Mouse (Mus musculus) midbrain, embryonic 13.5 days (tissue): Measurements from ENCODE around the gene Slc9a8. TPM values are rescaled to one million over a fixed set of nuclear protein-coding genes. Genes with fewer than 3 reads are reported as not detected.

Experiments
- ATAC-seq: fragments of 200-750 bp; cut with Nextera tagmentation; 2 replicates; pipeline ENCODE4 v1.8.0; 2017; ENCODE audit warnings: mild to moderate bottlenecking, moderate TSS enrichment, moderate library complexity
- H3K27ac ChIP-seq: fragments of 300-500 bp; sonication (generic); 2 replicates; pipeline ENCODE4 v1.5.1; 2015; ENCODE audit warnings: inconsistent platforms, mild to moderate bottlenecking, moderate library complexity
- H3K27me3 ChIP-seq: fragments of 300-500 bp; sonication (generic); 2 replicates; pipeline ENCODE4 v1.6.1; 2015; ENCODE audit warnings: mild to moderate bottlenecking, inconsistent platforms
- H3K36me3 ChIP-seq: fragments of 300-500 bp; sonication (generic); 2 replicates; pipeline ENCODE4 v1.6.1; 2015; ENCODE audit warnings: mild to moderate bottlenecking, inconsistent platforms
- H3K4me1 ChIP-seq: fragments of 300-500 bp; sonication (generic); replicated peaks from 2 replicates; pipeline ENCODE4 v1.6.1; 2015; ENCODE audit warnings: inconsistent platforms
- H3K4me2 ChIP-seq: fragments of 300-500 bp; sonication (generic); replicated peaks from 2 replicates; pipeline ENCODE4 v1.6.1; 2015; ENCODE audit warnings: moderate library complexity, mild to moderate bottlenecking, inconsistent platforms
- H3K4me3 ChIP-seq: fragments of 300-500 bp; sonication (generic); replicated peaks from 2 replicates; pipeline ENCODE4 v1.5.1; 2015; ENCODE audit warnings: mild to moderate bottlenecking, inconsistent platforms
- H3K9ac ChIP-seq: fragments of 300-500 bp; sonication (generic); replicated peaks from 2 replicates; pipeline ENCODE4 v1.6.1; 2015; ENCODE audit warnings: mild to moderate bottlenecking, inconsistent platforms
- H3K9me3 ChIP-seq: fragments of 300-500 bp; sonication (generic); 2 replicates; pipeline ENCODE4 v1.6.1; 2016; ENCODE audit warnings: mild to moderate bottlenecking, inconsistent platforms
- WGBS: fragments of 180-500 bp; shearing (Covaris S2); methylation state at CpG from one replicate; pipeline ENCODE4 v1.1.7; 2015; 5-methylcytosine and 5-hydroxymethylcytosine counted together
- polyA plus RNA-seq: library from polyadenylated mRNA; unstranded; fragments of >200 nt; fragmentation: Nextera tagmentation; extraction: Ambion mirVana; gene quantifications from 2 replicates; pipeline ENCODE4 v1.2.1, GENCODE M21; 2015

Slc9a8 gene
- polyA plus RNA-seq, 1 experiment from 2014 or later, result 23.0 TPM

GRCm38 (mm10) chr2:167458548-167458947 lies 37.0 kb downstream of the Slc9a8 start:
- H3K4me2 ChIP-seq, result no peak overlapping the region
- H3K27me3 ChIP-seq, result no peaks in the 10 kb centered on the region
- H3K4me3 ChIP-seq, result no peak overlapping the region
- no peak for ATAC-seq
- no peaks in the 10 kb centered on the region for H3K9me3 ChIP-seq
- no peak overlapping the region for H3K9ac ChIP-seq
- 95% methylated on average over 3 of the region's 3 CpGs for WGBS
- no peak overlapping the region for H3K27ac ChIP-seq
- peaks cover 78% of the 10 kb centered on the region for H3K36me3 ChIP-seq
- H3K4me1 ChIP-seq, result no peaks in the 10 kb centered on the region

GRCm38 (mm10) chr2:167459071-167459865 lies 37.8 kb downstream of the Slc9a8 start:
- Histone ChIP-seq H3K27ac (no peak overlapping the region), H3K4me1 (no peaks in the 10 kb centered on the region), H3K9me3 (no peaks in the 10 kb centered on the region), H3K27me3 (no peaks in the 10 kb centered on the region), H3K36me3 (peaks cover 71% of the 10 kb centered on the region), H3K9ac (no peak overlapping the region), H3K4me3 (no peak overlapping the region), H3K4me2 (no peak overlapping the region)
- over 99% methylated on average over 6 of the region's 6 CpGs for WGBS
- ATAC-seq, result no peak

- 67% methylated on average over 6 of the region's 6 CpGs for WGBS
- Histone ChIP-seq H3K27ac (no peak overlapping the region), H3K4me2 (no peak overlapping the region), H3K36me3 (peaks cover 66% of the 10 kb centered on the region), H3K4me3 (no peak overlapping the region), H3K9ac (no peak overlapping the region), H3K9me3 (no peaks in the 10 kb centered on the region), H3K27me3 (no peaks in the 10 kb centered on the region), H3K4me1 (no peaks in the 10 kb centered on the region)
- no peak for ATAC-seq
These were observed 41.4 kb downstream of the Slc9a8 start for GRCm38 (mm10) chr2:167462954-167463353.

GRCm38 (mm10) chr2:167463802-167464201 lies 42.3 kb downstream of the Slc9a8 start:
- Histone ChIP-seq H3K4me2 (no peak overlapping the region), H3K36me3 (peaks cover 65% of the 10 kb centered on the region), H3K27ac (no peak overlapping the region), H3K9me3 (no peaks in the 10 kb centered on the region), H3K4me3 (no peak overlapping the region), H3K4me1 (no peaks in the 10 kb centered on the region), H3K27me3 (no peaks in the 10 kb centered on the region), H3K9ac (no peak overlapping the region)
- 91% methylated on average over 5 of the region's 5 CpGs for WGBS
- ATAC-seq, result no peak

GRCm38 (mm10) chr2:167465951-167466350 lies 44.4 kb downstream of the Slc9a8 start:
- H3K9me3 ChIP-seq, result no peaks in the 10 kb centered on the region
- peaks cover 65% of the 10 kb centered on the region for H3K36me3 ChIP-seq
- no peak overlapping the region for H3K4me2 ChIP-seq
- no peak overlapping the region for H3K9ac ChIP-seq
- WGBS, result 92% methylated on average over 3 of the region's 3 CpGs
- no peak for ATAC-seq
- H3K4me3 ChIP-seq, result no peak overlapping the region
- no peaks in the 10 kb centered on the region for H3K4me1 ChIP-seq
- H3K27ac ChIP-seq, result no peak overlapping the region
- no peaks in the 10 kb centered on the region for H3K27me3 ChIP-seq

GRCm38 (mm10) chr2:167467214-167467613 lies 45.7 kb downstream of the Slc9a8 start:
- no peaks in the 10 kb centered on the region for H3K27me3 ChIP-seq
- H3K36me3 ChIP-seq, result peaks cover 69% of the 10 kb centered on the region
- no peaks in the 10 kb centered on the region for H3K9me3 ChIP-seq
- no peak overlapping the region for H3K9ac ChIP-seq
- no peak overlapping the region for H3K4me2 ChIP-seq
- H3K4me1 ChIP-seq, result no peaks in the 10 kb centered on the region
- H3K27ac ChIP-seq, result no peak overlapping the region
- no peak overlapping the region for H3K4me3 ChIP-seq
- 79% methylated on average over 5 of the region's 5 CpGs for WGBS
- no peak for ATAC-seq

- no peaks in the 10 kb centered on the region for H3K4me1 ChIP-seq
- WGBS, result 84% methylated on average over 6 of the region's 6 CpGs
- H3K9me3 ChIP-seq, result no peaks in the 10 kb centered on the region
- no peak overlapping the region for H3K9ac ChIP-seq
- H3K36me3 ChIP-seq, result peaks cover 81% of the 10 kb centered on the region
- no peak overlapping the region for H3K4me3 ChIP-seq
- no peak overlapping the region for H3K27ac ChIP-seq
- no peak for ATAC-seq
- no peak overlapping the region for H3K4me2 ChIP-seq
- H3K27me3 ChIP-seq, result no peaks in the 10 kb centered on the region
These were observed 46.9 kb downstream of the Slc9a8 start for GRCm38 (mm10) chr2:167468444-167468843.

GRCm38 (mm10) chr2:167470611-167471010 lies 49.1 kb downstream of the Slc9a8 start:
- WGBS, result 95% methylated on average over 3 of the region's 3 CpGs
- Histone ChIP-seq H3K9me3 (no peaks in the 10 kb centered on the region), H3K9ac (no peak overlapping the region), H3K27ac (no peak overlapping the region), H3K4me1 (peaks cover 5% of the 10 kb centered on the region), H3K4me2 (no peak overlapping the region), H3K36me3 (peaks cover 90% of the 10 kb centered on the region), H3K4me3 (no peak overlapping the region), H3K27me3 (no peaks in the 10 kb centered on the region)
- no peak for ATAC-seq

- H3K36me3 ChIP-seq, result peaks cover 80% of the 10 kb centered on the region
- H3K4me1 ChIP-seq, result peaks cover 15% of the 10 kb centered on the region
- H3K4me3 ChIP-seq, result no peak overlapping the region
- H3K9me3 ChIP-seq, result no peaks in the 10 kb centered on the region
- no peak overlapping the region for H3K4me2 ChIP-seq
- H3K9ac ChIP-seq, result no peak overlapping the region
- H3K27ac ChIP-seq, result no peak overlapping the region
- ATAC-seq, result no peak
- WGBS, result 93% methylated on average over 6 of the region's 6 CpGs
- no peaks in the 10 kb centered on the region for H3K27me3 ChIP-seq
These were observed 50.1 kb downstream of the Slc9a8 start for GRCm38 (mm10) chr2:167471585-167471984.

- Histone ChIP-seq H3K4me3 (no peak overlapping the region), H3K27ac (no peak overlapping the region), H3K9ac (no peak overlapping the region), H3K4me2 (no peak overlapping the region), H3K27me3 (no peaks in the 10 kb centered on the region), H3K36me3 (peaks cover 59% of the 10 kb centered on the region), H3K4me1 (peaks cover 21% of the 10 kb centered on the region), H3K9me3 (no peaks in the 10 kb centered on the region)
- no peak for ATAC-seq
- WGBS, result 94% methylated on average over 6 of the region's 6 CpGs
These were observed 52.7 kb downstream of the Slc9a8 start for GRCm38 (mm10) chr2:167474218-167474617.

- no peak overlapping the region for H3K4me3 ChIP-seq
- H3K4me1 ChIP-seq, result peaks cover 21% of the 10 kb centered on the region
- 80% methylated on average over 5 of the region's 5 CpGs for WGBS
- no peak overlapping the region for H3K4me2 ChIP-seq
- no peaks in the 10 kb centered on the region for H3K27me3 ChIP-seq
- H3K27ac ChIP-seq, result peak overlapping the region; percentile 76
- no peak for ATAC-seq
- peak overlapping the region; percentile 1; the same call in 1 of the 2 replicates for H3K9ac ChIP-seq
- H3K36me3 ChIP-seq, result peaks cover 50% of the 10 kb centered on the region
- no peaks in the 10 kb centered on the region for H3K9me3 ChIP-seq
These were observed 54.1 kb downstream of the Slc9a8 start for GRCm38 (mm10) chr2:167475596-167475995.

- Histone ChIP-seq H3K4me3 (no peak overlapping the region), H3K36me3 (peaks cover 47% of the 10 kb centered on the region), H3K27me3 (no peaks in the 10 kb centered on the region), H3K9ac (peak overlapping the region; percentile 1; the same call in 1 of the 2 replicates), H3K27ac (peak overlapping the region; percentile 76), H3K4me2 (no peak overlapping the region), H3K9me3 (no peaks in the 10 kb centered on the region), H3K4me1 (peaks cover 21% of the 10 kb centered on the region)
- ATAC-seq, result peak; percentile 82
- WGBS, result 24% methylated on average over 7 of the region's 7 CpGs
These were observed 54.7 kb downstream of the Slc9a8 start for GRCm38 (mm10) chr2:167476200-167476688.
